Mouse (Mus musculus) 416B (cell line): Measurements from ENCODE around the gene Gm37240.

ENCODE experiments used
- DNase-seq: peaks from one replicate; pipeline ENCODE4 v3.0.0; 2011; ENCODE audit warnings: low read depth

The Gm37240 gene

DNA sequence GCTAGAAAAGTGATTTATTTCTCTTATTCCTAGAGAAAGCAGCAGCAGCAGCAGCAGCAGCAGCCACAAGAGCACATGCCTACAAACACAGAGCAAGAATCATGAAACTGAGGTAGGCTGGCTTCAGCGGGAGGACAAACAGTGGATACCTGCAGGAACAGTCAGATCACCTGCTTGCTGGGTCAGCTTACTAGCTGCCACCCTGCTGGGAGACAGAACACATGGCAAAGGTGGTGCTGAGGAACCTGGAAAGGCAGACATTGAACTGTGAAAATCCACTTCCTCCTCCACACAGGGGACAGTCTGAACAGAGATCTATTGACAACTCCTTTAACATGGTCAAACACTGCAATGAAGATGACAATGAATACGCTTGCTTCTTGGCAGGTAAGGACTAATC is 1358.3 kb downstream of the Gm37240 start:
- no peak for DNase-seq

DNA sequence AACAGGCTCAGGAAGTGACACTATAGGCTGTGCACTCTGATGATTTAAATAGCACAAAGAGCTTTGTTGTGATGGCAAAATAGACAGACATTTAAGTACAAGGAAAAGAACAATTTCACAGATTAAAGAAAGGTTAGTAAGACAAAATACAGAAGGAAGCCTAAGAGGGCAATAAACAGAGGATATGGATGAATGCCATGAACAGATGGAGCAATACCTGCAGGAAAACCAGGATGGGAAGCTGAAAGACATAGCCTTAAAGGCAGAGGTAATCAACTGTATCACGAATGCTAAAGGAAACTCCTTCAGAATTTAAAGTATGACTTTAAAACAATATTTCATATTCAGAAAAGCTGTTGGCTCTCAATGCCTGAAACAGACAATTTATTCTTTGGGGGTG is 1362.4 kb downstream of the Gm37240 start:
- DNase-seq, result no peak

DNA sequence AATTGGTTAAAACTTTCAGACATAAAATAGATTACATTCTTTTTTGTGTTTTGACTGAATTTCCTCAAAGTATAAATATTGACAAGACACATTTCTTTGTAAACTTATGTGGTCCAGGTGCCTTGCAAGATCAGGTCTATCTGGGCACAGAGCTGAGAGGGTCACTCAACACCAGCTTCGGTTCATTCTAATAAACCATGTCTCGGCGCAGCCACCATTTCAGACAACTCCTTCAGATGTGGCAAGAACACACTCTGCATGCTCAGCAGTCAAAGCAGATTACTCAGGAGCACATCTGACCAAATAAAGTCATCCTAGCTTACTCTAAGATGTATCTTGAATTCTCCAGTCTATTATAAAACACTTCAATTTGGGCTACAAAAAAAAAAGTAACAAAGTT is 1371.2 kb downstream of the Gm37240 start:
- no peak for DNase-seq

DNA sequence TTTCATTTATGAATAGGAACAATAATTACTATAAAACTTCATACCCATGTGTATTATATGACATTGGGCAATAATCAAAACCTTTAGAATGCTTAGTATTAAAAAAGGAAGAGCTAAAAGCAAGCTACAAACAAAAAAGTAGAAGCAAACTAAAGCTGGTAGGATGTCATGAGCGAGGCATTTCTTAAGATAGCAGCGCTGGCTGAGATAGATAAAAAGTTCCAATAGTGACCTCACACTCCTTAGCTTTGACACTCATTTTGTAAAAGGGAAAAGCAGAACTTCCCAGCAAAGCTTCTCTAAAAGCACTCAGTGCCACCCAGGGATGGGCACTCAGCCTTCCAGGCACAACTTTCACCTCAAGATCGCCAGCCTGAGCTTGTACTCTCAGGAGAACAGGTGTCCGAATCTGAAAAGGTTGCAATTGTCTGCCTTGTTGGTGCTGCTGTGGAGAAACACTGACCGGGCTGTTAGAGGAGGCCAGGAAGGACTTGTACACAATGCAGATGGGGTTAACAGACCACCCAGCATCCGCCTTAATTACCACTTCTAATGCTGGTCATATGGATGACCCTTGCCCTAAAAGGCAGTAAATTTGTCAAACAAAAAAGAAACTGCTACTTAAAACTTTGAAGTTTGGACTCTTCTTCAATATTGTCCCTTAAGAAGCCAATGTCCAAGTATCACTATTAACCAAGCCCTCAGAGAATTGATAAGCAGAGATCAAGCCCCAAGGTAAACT is 1374.4 kb downstream of the Gm37240 start:
- no peak for DNase-seq

DNA sequence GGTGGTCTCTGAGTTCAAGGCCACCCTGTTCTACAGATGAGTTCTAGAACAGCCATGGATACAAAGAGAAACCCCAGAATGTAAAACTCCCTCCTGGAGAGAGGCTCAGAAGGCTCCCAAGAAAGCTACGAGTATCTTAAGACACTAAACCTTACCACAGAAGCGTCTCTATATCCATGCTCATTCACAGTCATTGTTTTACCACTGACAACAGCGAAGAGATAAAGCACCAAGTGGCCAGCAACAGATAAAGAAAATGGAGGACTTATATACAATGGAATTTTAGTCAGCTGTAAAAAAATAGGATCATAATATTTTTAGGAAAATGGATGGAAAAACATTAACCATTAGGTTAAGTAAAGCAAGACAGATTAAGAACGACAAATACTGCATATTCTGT is 1382.1 kb downstream of the Gm37240 start:
- DNase-seq, result no peak

DNA sequence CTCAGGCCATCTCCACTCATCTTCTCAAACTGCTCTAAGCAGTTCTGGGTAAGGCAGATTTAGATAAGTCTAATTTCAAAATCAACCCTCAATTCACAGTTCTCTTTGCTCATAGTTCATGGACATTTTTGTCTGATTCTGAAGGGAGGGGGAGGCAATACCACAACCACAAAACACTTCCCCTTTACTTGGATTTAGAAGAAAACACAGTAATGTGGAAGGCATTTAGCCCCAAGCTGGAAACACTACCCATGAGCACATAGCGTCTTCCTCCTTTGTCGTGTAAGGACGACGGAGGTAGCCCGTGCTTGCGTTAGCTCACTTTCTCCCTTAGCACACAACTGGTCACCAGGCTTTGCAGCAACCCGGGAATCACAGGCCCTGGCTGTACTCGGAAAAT is 1383.0 kb downstream of the Gm37240 start:
- DNase-seq, result peak; percentile 78

DNA sequence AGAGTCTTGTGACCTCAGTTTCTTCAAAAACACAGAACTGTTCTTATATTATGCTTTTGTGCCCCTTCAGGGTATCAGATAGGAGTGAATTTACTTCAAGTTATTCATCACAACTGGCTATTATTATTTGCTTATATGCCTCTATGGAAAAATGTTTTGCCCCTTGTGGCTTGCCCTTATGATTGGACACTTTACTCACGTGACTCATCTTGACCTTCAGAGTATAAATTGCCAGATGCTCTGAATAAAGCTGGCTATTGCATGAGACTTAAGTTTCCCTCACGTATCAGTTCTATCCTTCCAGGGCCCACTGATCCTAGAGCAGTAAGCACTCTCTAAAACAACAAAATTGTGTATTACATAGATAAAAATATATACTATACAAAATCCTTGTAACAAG is 1385.2 kb downstream of the Gm37240 start:
- no peak for DNase-seq

DNA sequence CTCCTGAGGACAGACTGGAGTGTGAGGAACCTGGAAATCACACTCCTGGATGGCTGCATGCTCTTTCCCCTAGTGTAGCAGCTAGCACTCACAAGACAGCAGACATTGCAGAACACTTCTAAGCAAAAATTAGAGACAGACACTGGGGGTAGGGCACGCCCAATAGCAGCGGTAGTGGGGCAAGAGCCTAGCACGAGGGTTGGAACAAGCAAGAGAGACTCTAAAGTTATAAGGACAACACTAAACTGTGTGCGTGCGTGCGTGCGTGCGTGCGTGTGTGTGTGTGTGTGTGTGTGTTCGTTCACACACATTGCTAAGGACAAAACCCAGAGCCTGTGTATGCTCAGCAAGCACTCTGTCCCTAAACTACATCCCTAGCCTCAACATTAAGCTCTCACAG is 1386.8 kb downstream of the Gm37240 start:
- DNase-seq, result no peak

DNA sequence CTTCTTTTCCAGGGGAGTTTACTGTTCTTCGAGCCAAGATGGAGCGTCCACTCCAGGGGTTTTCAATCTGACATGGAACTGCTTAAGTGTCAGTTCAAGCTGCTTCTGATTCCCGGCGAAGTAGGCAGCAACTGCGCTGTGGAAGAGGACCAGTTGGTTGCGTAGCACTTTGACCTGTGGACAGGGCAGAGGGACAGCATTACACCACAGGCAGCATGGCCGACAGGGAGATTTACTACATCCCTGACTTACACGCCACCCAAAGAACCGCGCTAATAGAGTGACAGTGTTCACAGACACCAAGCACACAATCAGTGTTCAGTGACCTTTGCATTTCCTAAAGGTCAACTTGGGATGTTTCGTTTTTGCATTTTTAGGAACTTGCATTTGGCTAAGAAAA is 1389.6 kb downstream of the Gm37240 start:
- DNase-seq, result no peak

DNA sequence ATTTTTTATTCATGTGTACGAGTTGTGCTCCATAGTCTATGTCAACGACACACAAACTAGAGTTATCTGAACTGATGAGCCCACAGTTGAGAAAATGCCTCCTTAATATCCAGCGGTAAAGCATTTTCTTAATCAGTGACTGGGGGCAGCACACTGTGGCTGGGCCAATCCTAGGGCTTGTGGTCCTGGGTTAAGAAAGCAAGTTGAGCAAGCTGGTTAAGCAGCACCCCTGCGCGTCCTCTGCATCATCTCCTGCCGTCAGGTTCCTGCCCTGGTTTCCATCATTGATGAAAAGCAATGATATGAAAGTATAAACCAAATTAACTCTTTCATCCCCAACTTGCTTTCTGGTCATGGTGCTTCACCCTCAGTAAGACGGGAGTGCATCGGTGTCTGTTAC is 1394.7 kb downstream of the Gm37240 start:
- peak; percentile 50 for DNase-seq

DNA sequence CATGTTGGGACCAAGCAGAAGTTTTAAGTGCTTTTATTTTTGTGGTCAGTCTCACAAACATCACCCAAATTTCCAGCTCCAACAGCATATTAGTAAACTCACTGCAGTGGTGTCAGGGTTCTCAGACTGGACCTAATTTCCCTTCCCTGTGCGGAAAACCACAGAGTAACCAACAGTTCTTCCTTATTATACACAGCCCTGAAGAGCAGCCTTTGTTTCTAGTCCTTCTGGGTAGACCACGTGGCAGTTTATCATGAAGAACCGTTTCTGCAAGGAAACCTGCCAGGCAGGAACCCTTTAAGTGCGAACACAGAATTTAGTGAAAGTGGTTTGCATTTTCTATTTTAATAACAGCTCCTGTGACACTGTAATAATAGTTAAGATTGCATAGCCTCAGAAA is 1395.2 kb downstream of the Gm37240 start:
- DNase-seq, result peak; percentile 84

DNA sequence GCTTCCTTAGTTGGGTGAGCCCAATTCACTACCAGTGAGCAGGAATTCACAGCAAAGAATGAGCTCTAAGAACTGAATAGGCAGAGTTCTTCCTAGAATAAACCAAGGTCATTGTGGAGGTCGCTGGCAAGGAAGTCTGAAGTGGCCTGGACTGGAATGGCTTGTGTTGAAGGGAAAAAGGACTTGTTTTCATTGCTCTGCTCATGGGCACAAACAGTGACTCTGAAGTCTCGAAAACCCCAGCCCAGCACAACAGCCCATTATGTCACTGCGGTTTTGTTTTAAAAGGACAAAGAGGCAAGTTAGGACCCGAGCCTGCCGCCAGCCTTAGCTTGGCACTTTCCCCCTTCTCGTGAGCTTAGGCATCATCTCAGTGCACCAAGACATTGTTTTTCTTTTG is 1398.6 kb downstream of the Gm37240 start:
- no peak for DNase-seq

DNA sequence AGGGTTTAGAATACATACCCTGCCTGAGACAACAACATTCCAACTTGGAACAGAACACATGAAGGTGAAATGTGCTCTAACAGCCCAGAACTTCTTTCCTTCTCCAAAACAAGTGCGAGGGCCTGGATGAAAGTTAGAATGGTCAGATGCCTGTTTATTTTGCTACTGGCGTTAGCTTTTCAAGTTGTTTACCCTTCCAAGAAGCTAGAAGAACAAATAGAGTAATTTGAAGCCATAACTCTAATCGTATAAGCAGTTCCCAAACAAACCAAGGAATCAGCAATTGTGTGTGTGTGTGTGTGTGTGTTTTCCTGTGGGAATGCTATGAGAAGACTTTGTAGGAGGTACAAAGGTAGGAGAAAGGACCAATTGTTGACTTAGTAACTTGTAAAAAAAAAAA is 1402.4 kb downstream of the Gm37240 start:
- no peak for DNase-seq

DNA sequence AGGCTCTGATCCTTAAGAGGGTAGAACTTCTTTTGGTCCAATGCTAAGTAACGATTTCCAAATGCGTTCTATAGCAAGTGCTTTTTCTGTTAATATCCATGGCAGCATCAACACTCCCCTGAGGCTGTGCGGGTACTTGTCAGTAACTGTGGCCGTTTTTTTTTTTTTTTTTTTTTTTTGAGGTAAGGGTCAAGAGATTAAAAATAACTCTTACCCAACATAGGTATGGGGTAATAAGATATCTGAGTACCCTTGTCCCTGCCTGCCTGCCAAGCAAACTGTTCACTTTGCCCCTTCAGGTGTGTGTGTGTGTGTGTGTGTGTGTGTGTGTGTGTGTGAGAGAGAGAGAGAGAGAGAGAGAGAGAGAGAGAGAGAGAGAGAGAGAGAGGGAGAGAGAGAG is 1403.0 kb downstream of the Gm37240 start:
- DNase-seq, result no peak

DNA sequence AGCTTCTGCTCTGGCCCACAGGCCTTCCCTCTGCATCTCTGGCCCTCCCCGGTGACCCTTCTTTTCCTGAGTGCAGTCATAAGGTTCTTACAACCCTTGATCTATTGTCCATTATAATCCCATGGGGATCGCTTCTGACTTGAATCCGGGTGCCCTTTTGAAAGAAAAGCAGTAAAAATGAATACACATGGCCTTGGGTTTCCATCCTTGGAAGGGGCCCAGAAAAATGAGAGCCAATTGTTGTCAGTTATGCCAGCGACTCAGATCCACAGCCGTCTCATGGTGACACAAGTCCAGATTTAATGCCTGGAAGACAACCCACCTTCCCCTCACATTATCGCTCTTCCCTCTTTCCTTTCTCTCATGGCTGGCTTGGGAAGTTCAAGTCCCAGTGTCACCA is 1405.2 kb downstream of the Gm37240 start:
- no peak for DNase-seq

DNA sequence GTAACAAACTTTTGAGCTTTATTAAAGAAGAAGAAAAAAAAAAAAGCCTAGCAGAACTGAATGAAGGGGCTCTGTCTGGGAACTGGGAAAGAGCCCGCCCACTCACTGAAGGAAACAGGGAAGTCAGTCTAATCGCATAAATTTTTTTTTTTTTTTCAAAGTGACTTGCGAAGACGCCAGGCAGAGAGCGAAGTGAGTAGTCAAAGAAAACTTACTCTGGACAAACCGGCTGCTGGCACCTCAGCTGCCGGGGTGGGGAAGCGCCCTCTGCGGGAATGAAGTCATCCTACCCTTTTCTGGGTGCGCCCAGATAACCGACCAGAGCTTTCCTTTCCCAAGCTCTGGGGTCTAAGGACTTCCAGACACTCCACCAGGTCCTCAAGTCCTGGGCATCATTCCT is 1406.2 kb downstream of the Gm37240 start:
- no peak for DNase-seq

DNA sequence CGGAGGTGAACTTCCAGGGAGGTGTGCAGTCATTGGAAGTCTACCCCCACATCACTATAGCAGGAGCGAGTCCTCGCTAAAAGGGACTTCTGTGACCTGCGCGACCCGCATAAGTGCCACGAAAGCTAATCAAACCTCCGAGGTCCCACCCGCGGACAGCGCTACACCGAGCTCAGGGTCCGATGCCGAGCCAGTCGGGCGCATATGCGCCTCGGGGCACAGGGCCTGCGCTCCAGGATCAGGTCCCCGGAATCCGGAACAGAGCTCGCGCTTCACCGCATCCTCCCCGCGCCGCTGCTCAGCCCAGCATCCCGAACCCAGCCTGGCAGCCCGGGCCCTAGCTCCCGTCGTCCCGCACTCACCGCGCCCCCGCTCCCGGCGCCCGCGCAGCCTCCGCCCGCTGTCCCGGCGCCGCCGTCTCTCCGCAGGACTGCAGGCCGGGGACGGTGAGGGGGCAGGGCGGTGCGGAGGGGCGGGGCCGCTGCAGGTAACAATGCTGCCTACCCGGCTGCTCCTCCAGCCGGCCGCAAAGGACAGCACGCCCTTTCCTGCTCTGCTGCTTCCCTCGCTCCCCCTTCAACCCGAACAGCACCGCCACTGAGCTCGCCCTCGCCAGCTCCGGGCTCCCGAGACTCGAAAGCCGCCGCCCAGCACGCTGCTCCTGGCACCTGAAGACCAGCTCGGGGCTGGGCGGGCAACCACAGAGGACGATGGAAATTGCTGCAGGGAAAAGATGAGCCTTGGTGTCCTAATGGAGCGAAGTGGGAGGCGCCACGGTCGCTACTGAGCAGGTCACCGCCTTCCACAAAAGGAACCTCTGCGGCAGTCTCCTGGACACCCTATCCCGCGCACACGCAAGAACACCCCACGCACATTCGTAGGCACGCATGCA is 1407.1 kb downstream of the Gm37240 start, which contains the start of gene Fhdc1:
Fhdc1 (minus strand) TSS at position 424 of the 892 bp plus-strand sequence.
- no peak for DNase-seq

DNA sequence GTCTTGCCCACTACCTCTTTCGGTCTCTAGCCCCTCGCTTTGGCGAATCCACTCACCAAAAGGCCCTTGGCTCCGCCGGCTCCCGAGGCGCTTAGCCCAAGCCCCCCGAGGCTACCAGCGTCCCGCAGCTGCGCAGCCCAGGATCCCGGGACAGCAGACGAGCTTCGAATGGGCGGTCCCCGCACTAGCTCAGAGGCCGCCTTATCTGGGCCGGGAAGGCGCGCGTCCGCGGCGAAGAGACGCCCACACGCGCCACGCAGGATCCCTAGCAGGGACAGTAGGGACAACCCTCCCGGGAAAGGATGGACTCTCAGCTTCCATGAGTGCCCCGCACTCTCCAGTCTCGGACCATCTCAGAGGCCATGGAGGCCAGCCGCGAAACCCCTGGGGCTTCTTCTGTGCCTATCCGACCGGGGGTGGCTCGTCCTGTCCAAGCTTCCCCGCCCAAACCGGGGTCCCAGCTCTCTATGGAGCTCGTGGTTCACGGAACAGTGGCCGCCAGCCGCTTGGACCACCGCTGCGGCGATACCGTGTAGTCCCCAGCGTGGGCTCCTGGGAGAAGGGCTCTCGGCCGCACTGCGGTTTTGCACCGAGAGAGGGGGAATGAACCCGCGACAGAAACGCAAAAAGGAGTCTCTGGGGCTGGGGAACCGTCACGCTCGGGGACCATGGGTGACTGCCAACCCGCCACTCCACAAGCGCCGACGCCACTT is 1407.9 kb downstream of the Gm37240 start:
- DNase-seq, result no peak

DNA sequence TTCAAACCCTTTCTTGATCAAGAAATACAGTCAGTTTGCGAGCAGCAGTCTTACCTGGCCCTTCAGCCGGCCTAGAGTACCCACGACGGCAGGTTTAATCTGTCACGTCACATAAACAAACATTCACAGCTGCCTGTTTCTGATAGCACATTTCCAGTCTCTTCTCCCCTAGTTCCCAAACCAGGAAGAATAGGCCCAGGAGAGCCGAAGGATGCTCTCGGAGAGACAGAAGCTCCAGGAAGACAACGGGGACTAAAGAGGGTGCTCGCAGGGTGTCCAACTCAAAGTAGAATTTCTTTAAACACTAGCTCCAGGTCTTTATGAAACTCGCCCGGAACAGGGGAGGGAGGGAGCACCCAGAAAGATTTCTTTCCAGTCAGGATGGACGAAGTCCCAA is 1408.4 kb downstream of the Gm37240 start:
- no peak for DNase-seq

DNA sequence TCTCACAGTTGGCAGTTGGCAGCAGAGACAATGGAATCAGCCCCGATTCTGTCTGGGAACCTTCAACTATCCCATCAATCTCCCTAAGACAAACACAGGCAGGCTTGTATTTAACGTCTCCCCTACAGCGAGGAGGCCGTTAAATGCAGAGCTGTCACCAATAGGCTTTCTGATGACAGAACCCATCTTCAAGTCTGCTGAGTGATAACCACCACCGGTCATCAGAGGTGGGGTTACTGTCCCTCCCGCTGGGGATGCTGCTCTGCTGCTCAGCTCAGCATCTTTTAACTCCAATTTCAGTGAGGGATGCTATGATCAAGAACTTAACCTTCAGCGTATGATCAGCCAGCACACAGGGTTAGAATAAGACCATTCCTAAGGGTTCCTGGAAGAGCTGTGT is 1409.1 kb downstream of the Gm37240 start:
- DNase-seq, result no peak

DNA sequence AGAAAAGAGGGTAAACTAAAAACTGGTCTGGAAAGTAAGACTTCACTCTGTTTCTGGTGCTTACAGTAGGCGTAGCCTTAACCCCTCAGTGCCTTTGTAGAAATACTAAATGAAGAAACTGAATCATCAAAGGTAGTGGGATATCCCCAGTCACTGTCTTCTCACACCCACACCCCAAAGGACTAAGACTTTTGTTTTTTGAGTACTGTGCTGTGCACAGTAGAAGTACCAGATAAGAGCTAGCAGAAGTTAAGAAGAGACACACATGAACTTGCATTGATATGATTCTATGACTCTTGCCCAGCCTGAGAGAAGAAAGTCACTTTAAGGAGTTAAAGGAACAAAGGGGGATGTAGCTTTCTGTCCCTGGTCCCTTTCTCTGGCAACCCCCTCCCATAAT is 1409.8 kb downstream of the Gm37240 start:
- DNase-seq, result no peak

DNA sequence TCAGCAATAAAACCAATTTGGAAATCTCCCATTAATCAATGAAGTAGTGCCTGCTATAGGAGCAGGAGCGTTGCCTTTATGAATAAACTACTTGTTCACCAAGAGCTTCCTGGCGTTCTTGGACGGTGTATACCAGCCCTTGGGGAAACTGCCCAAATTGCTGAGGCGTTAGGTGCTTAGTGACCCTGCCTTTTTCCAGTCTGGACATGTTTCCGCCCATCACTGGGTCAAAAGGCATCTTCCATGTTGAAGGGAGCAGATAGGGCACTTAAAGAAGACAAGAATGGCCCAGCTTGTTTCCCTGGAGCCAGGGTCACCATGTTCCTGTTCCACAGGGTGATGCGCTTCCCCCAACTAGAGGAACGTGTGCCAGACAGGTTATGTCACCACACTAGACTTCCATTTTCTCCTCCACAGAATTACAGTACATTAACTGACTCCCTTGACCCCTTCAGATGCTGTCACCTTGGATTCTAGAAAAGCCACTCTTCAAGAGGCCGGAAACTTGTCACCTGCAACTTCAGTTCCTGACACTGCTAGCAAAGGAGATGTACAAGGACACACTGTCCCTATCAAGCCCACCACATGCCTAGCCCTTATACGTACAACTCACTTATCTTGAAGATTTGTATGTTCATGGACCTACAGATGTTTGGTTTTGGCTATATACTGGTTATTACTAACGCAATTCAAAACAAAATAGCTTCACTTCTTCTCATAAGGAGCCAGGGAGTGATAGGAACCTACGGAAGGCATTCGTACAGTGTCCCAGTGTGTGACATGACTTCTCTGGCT is 1412.1 kb downstream of the Gm37240 start:
- DNase-seq, result no peak
